Mouse (Mus musculus) c-Kit-positive CD71-positive TER-119-negative erythroid progenitor cells, embryonic 14.5 days (primary cell): ENCODE results near the gene Spag9.
"Not testable (repeated sequence)": the region's sequence is repeated elsewhere in the genome, so short reads cannot be mapped to it uniquely, and the experiment has no call there.

Experiments
- DNase-seq: peaks from one replicate; pipeline ENCODE4 v3.0.0-alpha.2; 2013; ENCODE audit warnings: low read depth

Gene Spag9

DNA sequence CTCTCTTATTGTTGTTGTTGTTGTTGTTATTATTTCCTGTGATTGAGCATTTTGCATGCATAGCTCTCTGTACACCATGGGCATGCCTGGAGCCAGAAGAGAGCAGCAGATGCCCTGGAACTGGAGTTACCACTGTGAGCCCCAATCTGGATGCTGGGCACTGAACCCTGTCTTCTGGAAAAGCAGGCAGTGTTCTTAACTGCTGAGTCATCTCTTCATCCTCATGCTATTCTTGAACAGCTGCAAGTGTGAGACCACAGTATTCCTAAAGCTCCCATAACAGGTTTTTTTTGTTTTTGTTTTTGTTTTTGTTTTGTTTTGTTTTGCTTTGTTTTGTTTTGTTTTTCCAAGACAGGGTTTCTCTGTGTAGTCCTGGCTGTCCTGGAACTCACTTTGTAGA is 9.6 kb upstream of the Spag9 start:
- no peak for DNase-seq

- DNase-seq, result no peak
These were observed 8.9 kb upstream of the Spag9 start for GRCm38 (mm10) chr11:93987026-93987425.

GRCm38 (mm10) chr11:93987625-93988327 is 8.1 kb upstream of the Spag9 start:
- DNase-seq, result no peak

- DNase-seq, result no peak
These were observed 7.4 kb upstream of the Spag9 start for GRCm38 (mm10) chr11:93988328-93989062.

GRCm38 (mm10) chr11:93994531-93994930 is 1.4 kb upstream of the Spag9 start:
- no peak for DNase-seq

GRCm38 (mm10) chr11:93995111-93995719 is 676 bp upstream of the Spag9 start:
- DNase-seq, result peak; percentile 86

DNA sequence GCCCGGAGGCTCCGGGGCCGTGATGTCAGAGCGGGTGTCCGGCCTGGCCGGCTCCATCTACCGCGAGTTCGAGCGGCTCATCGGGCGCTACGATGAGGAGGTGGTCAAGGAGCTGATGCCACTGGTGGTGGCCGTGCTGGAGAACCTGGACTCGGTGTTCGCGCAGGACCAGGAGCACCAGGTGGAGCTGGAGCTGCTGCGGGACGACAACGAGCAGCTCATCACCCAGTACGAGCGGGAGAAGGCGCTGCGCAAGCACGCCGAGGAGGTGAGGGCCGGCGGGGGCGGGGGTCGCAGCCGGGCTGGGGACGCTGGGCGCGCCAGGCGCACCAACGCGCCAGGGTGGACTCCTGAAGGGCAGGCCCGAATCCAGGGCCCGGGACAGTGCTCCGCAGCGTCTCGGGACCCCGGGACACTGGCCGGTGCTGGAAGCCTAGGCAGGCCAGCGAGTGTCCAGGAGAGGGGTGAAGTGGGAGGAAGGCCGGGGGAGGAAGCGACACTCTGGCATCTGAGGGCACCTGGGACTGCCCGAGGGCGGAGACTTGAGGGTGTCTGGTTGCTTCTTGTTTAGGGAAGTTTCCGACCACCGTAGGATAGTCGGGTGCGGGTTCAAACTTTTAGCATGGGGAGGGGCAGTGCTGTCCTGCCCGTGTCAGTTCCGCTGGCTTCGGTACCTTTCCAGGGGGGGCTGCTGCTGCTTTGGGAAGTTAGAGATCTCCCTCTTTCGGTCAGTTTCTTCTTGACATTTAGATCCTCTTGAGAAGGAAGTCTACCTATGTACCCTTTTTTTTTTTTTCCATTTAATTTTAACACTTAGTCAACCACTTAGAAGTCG is 632 bp downstream of the Spag9 start:
- DNase-seq, result peak; percentile 24

- peak; percentile 62 for DNase-seq
These were observed 1.4 kb downstream of the Spag9 start for GRCm38 (mm10) chr11:93997141-93997775.

- DNase-seq, result no peak
These were observed 3.4 kb downstream of the Spag9 start for GRCm38 (mm10) chr11:93999276-93999675.

DNA sequence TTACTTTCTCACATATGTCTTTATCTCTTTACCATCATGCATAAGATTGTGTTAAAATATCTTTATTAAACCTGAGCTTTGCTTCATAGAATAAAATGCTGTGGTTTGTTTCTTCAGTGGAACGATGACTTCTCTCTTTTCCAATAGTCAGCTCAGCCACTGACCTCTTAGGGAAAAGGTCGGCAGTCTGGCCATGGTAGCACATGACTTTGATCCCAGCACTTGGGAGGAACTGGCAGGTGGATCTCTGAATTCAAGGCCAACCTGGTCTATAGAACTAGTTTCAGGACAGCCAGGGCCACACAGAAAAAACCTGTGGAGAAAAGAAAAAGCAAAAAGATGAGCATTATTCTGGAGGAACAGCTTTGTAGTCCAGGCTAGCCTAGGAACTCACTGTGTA is 7.5 kb downstream of the Spag9 start:
- no peak for DNase-seq

DNA sequence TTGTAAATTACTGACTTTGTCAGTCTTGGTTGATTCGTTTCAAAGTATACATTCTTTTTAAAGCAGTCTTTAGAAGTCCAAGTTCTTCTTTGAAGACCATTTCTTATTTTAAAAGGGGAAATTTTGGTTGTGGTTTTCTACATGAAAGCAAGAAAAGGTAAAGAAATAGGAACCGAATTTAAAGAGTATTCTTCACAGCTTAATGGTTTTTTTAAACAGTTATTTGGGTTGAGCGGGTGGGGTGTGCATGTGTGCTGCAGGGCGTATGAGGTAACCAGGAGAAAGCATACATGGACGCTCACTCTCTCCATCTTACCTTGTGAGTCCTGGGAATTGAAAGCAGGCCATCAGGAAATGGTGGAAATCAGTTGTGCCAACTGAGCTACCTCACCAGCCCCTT is 23.2 kb downstream of the Spag9 start:
- DNase-seq, result no peak

GRCm38 (mm10) chr11:94020403-94020802 is 24.5 kb downstream of the Spag9 start:
- no peak for DNase-seq

GRCm38 (mm10) chr11:94026289-94026688 is 30.4 kb downstream of the Spag9 start:
- DNase-seq, result no peak

DNA sequence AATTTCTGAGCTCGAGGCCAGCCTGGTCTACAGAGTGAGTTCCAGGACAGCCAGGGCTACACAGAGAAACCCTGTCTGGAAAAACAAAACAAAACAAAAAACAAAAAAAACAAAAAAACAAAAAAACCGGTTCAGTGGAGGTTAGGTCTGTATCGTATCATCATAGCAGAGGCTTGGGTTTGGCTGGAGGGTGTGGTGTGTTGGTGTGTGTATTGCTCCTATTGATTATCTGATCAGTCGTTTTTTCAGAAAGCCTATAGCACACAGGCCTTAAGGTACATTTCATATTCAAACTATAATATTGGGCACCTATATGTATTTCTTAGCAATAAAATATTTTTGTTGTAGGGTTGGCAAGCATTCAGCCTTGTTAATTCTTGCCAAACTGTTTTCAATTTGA is 36.2 kb downstream of the Spag9 start:
- no peak for DNase-seq

DNA sequence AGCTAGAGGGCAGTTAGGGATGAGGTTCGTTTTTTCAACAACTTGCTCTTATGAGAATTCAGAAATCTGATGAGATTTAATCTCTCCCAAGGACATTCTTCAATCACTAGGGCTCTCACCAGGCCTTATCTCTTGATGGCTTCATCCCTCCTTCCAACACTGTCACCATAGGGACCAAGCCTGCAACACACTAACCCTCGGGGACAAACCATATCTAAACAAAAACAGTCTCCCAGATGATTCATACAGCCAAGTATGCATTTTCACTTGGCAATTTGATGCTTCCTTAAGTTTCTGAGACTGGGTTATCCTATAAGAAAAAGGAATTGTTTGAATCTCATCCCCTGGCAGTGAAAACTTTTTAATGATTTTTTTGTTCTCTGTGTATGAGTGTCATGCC is 37.1 kb downstream of the Spag9 start:
- DNase-seq, result no peak

- peak; percentile 34 for DNase-seq
These were observed 40.1 kb downstream of the Spag9 start for GRCm38 (mm10) chr11:94035974-94036373.

GRCm38 (mm10) chr11:94041475-94041874 is 45.6 kb downstream of the Spag9 start:
- DNase-seq, result no peak

- not testable (repeated sequence) for DNase-seq
These were observed 46.4 kb downstream of the Spag9 start for GRCm38 (mm10) chr11:94042301-94042700.

DNA sequence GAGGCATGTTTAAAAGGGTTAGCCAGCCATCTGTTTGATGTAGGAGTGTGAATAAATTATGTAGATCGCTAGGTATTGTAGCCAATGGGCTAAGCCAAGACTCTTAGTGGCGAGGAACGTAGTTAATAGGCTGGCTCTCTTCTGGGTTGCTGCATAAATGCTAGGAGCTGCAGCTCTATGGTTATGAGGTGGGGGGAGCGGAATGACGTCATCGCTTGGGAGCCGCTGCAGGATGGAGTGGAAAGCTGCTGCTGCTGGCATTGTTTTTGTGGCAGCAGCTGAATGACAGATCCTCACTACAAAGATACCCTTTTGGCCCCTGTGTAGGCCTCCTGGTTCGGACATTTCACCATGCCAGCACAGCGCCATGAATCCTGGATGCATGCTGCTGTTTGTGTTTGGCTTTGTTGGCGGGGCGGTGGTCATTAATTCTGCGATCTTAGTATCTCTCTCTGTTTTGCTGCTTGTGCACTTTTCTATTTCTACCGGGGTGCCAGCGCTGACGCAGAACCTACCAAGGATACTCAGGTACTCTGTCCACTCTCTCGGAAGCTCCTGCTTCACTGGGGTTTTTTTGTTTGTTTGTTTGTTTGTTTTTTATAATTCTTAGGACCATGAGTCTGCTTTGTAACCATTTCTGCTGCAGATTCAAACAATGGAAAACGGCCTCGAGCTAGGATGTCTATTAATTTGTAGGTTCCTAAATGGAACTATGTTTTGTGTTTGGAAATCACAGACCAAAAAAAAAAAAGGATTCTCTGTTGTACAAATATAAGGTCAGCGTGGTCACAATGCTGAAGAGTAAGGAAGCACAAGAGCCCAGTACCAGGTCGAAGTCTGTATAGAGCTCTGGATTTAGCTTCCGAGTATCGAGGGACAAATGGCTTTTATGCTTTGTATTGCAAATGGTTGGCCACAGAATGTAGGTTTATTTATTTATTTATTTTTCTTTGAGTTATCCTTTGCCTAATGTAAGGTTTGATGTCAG is 48.4 kb downstream of the Spag9 start:
- DNase-seq, result peak; percentile 30

DNA sequence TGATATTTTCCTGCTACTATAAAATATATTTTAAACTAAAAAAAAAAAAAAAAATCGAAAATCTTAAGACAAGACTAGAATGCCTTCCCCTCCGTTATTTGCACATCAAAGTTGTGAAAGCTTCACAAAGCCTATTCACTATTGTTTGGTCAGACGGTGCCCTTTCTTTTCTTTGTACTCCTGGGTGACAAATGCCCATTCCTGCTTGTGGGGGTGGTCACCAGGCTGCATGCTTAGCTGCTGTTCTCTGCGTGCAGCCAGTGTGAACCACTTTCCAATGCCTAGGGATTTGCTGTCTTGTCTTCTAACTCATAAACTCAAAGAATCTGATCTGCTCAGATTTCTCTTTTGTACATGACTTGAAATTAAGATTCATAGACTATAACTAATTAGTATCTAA is 49.1 kb downstream of the Spag9 start:
- no peak for DNase-seq

- no peak for DNase-seq
These were observed 51.4 kb downstream of the Spag9 start for GRCm38 (mm10) chr11:94047288-94047687.
